Mouse (Mus musculus) liver, postnatal 0 days (tissue): Measurements from ENCODE around the gene Vmn1r188. TPM values are rescaled to one million over a fixed set of nuclear protein-coding genes. Genes with fewer than 3 reads are reported as not detected.
"Not testable (repeated sequence)": the region's sequence is repeated elsewhere in the genome, so short reads cannot be mapped to it uniquely, and the experiment has no call there.

ENCODE experiments used
- ATAC-seq: fragments of 200-750 bp; cut with Nextera tagmentation; 2 replicates; pipeline ENCODE4 v1.8.0; 2017; ENCODE audit warnings: mild to moderate bottlenecking, moderate library complexity
- DNase-seq: peaks from one replicate; pipeline ENCODE4 v3.0.0-alpha.2; 2016
- H3K27ac ChIP-seq: fragments of 300-500 bp; sonication (generic); 2 replicates; pipeline ENCODE4 v1.5.1; 2014; ENCODE audit warnings: antibody characterized with exemption, moderate library complexity, mild to moderate bottlenecking, low read depth
- H3K27me3 ChIP-seq: fragments of 300-500 bp; sonication (generic); 2 replicates; pipeline ENCODE4 v1.6.1; 2014; ENCODE audit warnings: low read length, control low read depth, mixed read lengths; ENCODE audit not compliant: insufficient read depth
- H3K36me3 ChIP-seq: fragments of 300-500 bp; sonication (generic); replicated peaks from 2 replicates; pipeline ENCODE4 v1.6.1; 2014; ENCODE audit warnings: mild to moderate bottlenecking, control low read depth, low read length, moderate library complexity, mixed read lengths; ENCODE audit not compliant: insufficient read depth
- H3K4me1 ChIP-seq: fragments of 300-500 bp; sonication (generic); 2 replicates; pipeline ENCODE4 v1.6.1; 2014; ENCODE audit warnings: antibody characterized with exemption, mild to moderate bottlenecking, control low read depth; ENCODE audit not compliant: insufficient read depth
- H3K4me2 ChIP-seq: fragments of 300-500 bp; sonication (generic); 2 replicates; pipeline ENCODE4 v1.6.1; 2014; ENCODE audit warnings: low read depth, mild to moderate bottlenecking, low read length, moderate library complexity, mixed read lengths
- H3K4me3 ChIP-seq: fragments of 300-500 bp; sonication (generic); 2 replicates; pipeline ENCODE4 v1.5.1; 2014; ENCODE audit warnings: low read depth, low read length
- H3K9ac ChIP-seq: fragments of 300-500 bp; sonication (generic); replicated peaks from 2 replicates; pipeline ENCODE4 v1.6.1; 2014; ENCODE audit warnings: mild to moderate bottlenecking, moderate library complexity
- H3K9me3 ChIP-seq: fragments of 300-500 bp; sonication (generic); 2 replicates; pipeline ENCODE4 v1.6.1; 2016; ENCODE audit warnings: mild to moderate bottlenecking, control low read depth, low read length, mixed read lengths
- CTCF ChIP-seq: sonication (generic); IDR thresholded peaks from 2 replicates; pipeline ENCODE4 v1.5.1; 2016; ENCODE audit warnings: antibody characterized with exemption, low read depth
- EP300 ChIP-seq: IDR thresholded peaks from 2 replicates; pipeline ENCODE4 v1.6.1; 2016; ENCODE audit warnings: antibody characterized with exemption, low read depth, mild to moderate bottlenecking
- WGBS: fragments of 180-500 bp; shearing (Covaris S2); extraction: QIAGEN DNeasy Blood & Tissue Kit; methylation state at CpG from one replicate; pipeline ENCODE4 v1.1.7; 2014; ENCODE audit not compliant: insufficient replicate concordance; 5-methylcytosine and 5-hydroxymethylcytosine counted together
- polyA plus RNA-seq: library from polyadenylated mRNA; unstranded; fragments of >200 nt; fragmentation: Nextera tagmentation; extraction: Ambion mirVana; gene quantifications from 2 replicates; pipeline ENCODE4 v1.2.1, GENCODE M21; 2015

Gene Vmn1r188
- polyA plus RNA-seq, 1 experiment from 2014 or later: not detected

DNA sequence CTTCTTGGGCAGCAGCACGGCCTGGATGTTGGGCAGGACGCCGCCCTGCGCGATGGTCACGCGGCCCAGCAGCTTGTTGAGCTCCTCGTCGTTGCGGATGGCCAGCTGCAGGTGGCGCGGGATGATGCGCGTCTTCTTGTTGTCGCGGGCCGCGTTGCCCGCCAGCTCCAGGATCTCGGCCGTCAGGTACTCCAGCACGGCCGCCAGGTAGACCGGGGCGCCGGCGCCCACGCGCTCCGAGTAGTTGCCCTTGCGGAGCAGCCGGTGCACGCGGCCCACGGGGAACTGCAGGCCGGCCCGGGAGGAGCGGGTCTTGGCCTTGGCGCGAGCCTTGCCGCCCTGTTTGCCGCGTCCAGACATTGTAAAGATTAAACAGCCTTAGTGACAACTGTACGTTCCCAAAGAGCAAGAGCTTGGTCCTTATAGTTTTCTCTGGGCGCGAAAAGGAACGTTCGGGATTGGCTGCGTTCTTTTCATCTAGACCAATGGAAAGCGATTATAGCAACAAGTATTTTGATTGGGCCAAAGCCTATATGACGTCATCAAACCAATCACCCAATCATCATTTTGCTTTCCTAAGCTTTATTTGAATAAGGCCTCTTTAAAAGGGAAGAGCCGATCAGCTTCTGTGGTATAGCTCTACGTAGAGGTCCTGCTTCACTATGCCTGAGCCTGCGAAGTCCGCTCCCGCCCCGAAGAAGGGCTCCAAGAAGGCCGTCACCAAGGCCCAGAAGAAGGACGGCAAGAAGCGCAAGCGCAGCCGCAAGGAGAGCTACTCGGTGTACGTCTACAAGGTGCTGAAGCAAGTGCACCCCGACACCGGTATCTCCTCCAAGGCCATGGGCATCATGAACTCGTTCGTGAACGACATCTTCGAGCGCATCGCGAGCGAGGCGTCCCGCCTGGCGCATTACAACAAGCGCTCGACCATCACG, 41.4 kb upstream of the Vmn1r188 start, which contains the start of the genes Hist1h2ag and Hist1h2bj:
TSS of gene Hist1h2ag (minus strand) at position 377 of the 935 bp plus-strand sequence.
TSS of gene Hist1h2bj (plus strand) at position 647 of the 935 bp plus-strand sequence.
- under 1% methylated on average over 43 of the region's 80 CpGs for WGBS

DNA sequence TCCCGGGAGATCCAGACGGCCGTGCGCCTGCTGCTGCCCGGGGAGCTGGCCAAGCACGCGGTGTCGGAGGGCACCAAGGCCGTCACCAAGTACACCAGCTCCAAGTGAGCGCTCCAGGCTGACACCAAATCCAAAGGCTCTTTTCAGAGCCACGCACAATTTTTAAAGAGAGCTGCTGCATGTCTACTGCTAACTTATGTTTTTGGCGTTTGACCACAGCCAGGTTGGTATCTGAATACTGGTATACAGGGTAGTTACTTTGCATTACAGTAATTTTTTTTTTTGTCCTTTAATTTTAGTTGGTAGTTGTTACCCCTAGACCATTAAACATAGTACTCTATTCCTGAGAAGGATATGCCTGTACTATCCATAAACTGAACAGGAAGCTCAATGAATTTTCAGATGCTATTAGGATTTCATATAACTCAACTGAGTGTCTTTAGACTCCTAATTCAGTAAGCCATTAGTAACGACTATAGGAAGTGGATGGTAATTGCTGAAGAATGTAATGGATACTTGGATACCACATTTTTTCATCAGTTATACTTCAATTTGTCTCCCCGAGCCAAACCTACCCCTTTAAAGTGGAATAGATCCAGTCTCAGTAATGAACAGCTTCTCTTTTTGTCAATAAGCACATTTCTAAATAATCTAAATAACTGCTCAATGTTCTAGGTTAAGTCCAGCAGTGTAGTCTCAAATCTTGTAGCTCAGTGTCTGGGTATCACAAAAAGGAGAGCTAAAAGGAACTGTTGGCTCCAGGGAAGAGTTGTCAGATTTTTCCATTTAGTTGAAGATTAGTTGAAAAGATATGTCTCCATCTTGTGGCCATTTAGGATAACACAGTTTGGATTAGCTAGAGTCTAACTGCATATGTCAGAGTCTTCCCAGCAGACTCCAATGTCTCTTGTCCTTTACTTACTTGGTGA, 40.5 kb upstream of the Vmn1r188 start:
- peak overlapping the region; percentile 72 for H3K4me2 ChIP-seq
- no peak for DNase-seq
- H3K36me3 ChIP-seq: no peaks in the 10 kb centered on the region
- peak overlapping the region; percentile 71 for H3K9ac ChIP-seq
- H3K4me1 ChIP-seq: peaks cover 11% of the 10 kb centered on the region
- no peaks in the 10 kb centered on the region for H3K9me3 ChIP-seq
- H3K4me3 ChIP-seq: peak overlapping the region; percentile 54
- no peaks in the 10 kb centered on the region for H3K27me3 ChIP-seq
- TF ChIP-seq EP300 (no peak), CTCF (peak; percentile 79)
- WGBS: 2% methylated on average over 9 of the region's 14 CpGs
- H3K27ac ChIP-seq: peak overlapping the region; percentile 93
- ATAC-seq: peak; percentile 5; the same call in 1 of the 2 replicates

More for the DNA sequence above, 41.4 kb upstream of the Vmn1r188 start, which contains the start of the genes Hist1h2ag and Hist1h2bj:
- Histone ChIP-seq H3K4me3 (peak within 1 kb of the TSS; percentile 54), H3K4me2 (peak within 1 kb of the TSS; percentile 80), H3K4me1 (peaks cover 11% of the 10 kb centered on the region), H3K9ac (peak within 1 kb of the TSS; percentile 74), H3K27ac (peak within 1 kb of the TSS; percentile 96)
- not testable (repeated sequence) for H3K36me3 ChIP-seq, H3K9me3 ChIP-seq, H3K27me3 ChIP-seq
- TF ChIP-seq EP300: peak; percentile 86; the same call in 1 of the 2 replicates
- peak; percentile 87 for DNase-seq
- ATAC-seq: peak; percentile 85

- Histone ChIP-seq H3K36me3 (no peaks in the 10 kb centered on the region), H3K9ac (peak overlapping the region; percentile 71; the same call in 1 of the 2 replicates), H3K4me1 (peaks cover 11% of the 10 kb centered on the region), H3K9me3 (no peaks in the 10 kb centered on the region), H3K4me2 (peak overlapping the region; percentile 72), H3K4me3 (peak overlapping the region; percentile 54), H3K27me3 (no peaks in the 10 kb centered on the region), H3K27ac (no peak overlapping the region; the same call in 1 of the 2 replicates)
- no peak for DNase-seq
- WGBS: 91% methylated on average over 6 of the region's 6 CpGs
- TF ChIP-seq EP300 (no peak), CTCF (no peak)
- ATAC-seq: no peak
These were observed 39.6 kb upstream of the Vmn1r188 start for GRCm38 (mm10) chr13:22044432-22045155.

DNA sequence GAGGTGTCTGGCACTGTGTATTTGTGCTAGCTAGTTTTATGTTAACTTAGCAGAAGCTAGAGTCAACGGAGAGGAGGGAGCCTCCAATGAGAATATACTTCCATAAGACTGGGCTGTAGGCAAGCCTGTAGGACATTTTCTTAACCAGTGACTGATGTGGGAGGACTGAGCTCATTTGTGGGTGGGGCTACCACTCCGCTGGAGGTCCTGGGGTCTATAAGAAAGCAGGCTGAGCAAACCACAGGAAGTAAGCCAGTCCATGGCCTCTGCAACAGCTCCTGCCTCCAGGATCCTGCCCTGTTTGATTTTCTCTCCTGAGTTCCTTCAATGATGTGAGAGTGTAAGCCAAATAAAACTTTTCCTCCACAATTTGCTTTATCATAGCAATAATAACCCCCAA, 38.9 kb upstream of the Vmn1r188 start:
- TF ChIP-seq EP300: no peak
- TF ChIP-seq CTCF: no peak
- H3K4me1 ChIP-seq: peaks cover 12% of the 10 kb centered on the region
- H3K27me3 ChIP-seq: no peaks in the 10 kb centered on the region
- peak overlapping the region; percentile 72; the same call in 1 of the 2 replicates for H3K4me2 ChIP-seq
- no peak overlapping the region; the same call in 1 of the 2 replicates for H3K4me3 ChIP-seq
- H3K27ac ChIP-seq: 0 out of 2 replicates have a peak overlapping the region, but pooled peaks have one; percentile 12
- H3K9ac ChIP-seq: peak overlapping the region; percentile 35
- no peaks in the 10 kb centered on the region for H3K9me3 ChIP-seq
- ATAC-seq: no peak
- DNase-seq: peak; percentile 13
- 32% methylated on average over 2 of the region's 2 CpGs for WGBS
- no peaks in the 10 kb centered on the region for H3K36me3 ChIP-seq

- DNase-seq: no peak
- 83% methylated on average over 2 of the region's 2 CpGs for WGBS
- no peak overlapping the region for H3K4me3 ChIP-seq
- no peaks in the 10 kb centered on the region for H3K9me3 ChIP-seq
- ATAC-seq: no peak
- no peaks in the 10 kb centered on the region for H3K36me3 ChIP-seq
- H3K4me1 ChIP-seq: peaks cover 7% of the 10 kb centered on the region
- H3K27ac ChIP-seq: no peak overlapping the region
- no peak for TF ChIP-seq CTCF
- no peak for TF ChIP-seq EP300
- no peaks in the 10 kb centered on the region for H3K27me3 ChIP-seq
- H3K4me2 ChIP-seq: no peak overlapping the region
- H3K9ac ChIP-seq: no peak overlapping the region
These were observed 35.2 kb upstream of the Vmn1r188 start for GRCm38 (mm10) chr13:22049041-22049440.
